Mouse (Mus musculus): ENCODE measurements around the gene Cd3d.
"Not testable (repeated sequence)": the region's sequence is repeated elsewhere in the genome, so short reads cannot be mapped to it uniquely, and the experiment has no call there.

The Cd3d gene

DNA sequence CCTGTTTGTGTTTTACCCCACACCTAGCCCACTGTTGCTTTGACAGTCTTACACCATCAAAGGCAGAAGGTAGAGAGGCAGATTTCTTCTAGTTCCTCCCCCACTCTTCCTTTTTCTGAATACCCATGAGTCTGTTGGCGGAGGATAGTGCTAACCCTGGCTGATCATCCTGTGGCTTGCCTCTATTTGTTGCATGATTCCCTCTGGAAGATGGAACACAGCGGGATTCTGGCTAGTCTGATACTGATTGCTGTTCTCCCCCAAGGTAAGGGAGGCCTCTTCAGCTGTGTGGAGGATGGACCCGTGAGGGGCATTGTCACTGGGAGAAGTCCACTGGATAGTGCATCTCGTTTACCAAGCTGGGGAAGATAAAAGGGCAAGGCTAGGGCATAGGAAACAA is at the start of gene Cd3d:
TSS of gene Cd3d (plus strand) at position 111 of the 400 bp plus-strand sequence.
- DNase-seq (ENCODE audit: low spot score), result no peak

DNA sequence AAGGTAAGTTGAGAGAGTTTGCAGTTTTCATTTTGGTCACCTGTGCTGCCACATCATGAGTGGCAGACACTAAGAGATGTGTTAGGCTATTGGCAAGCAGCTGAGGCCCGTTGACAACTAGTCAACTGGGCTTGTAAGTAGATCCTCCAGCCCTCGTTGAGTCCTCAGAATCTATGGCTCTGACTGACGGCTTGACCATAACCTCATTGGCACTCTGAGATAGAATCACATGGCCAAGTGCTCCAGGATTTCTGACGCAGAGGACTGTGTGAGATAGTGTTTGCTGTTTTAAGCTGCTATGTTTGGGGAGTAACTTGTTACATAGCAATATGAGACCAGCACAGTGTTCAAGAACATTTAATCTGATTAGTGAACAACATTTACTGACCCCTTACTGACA is 39.8 kb upstream of the Cd3d start:
- DNase-seq (ENCODE audit: low spot score), result no peak

GRCm38 (mm10) chr9:44942421-44942820 is 39.2 kb upstream of the Cd3d start:
- DNase-seq (ENCODE audit: low spot score), result no peak

DNA sequence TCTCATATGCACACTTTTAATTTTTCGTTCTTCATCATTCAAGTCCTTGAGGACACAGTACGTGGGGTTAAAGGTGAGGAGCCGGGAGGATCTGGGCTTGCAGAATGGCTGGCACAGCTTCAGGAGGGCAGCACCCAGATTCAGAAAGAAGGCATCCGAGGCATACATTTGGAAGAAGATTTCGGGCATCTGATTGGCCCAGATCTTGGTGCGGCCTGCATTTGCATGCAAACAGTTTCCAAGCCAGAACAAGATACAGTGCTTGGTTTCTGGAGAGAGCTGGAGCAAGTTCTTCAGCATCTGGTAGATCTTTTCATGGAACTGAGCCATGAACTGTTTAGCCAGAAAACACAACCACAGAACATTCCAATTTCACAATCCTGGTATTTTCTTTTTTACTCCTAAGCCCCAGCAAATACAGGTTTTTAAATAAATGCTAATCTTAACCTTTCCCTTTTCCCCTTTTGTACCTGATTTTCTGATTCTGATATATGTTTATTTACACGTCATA is 35.3 kb upstream of the Cd3d start:
- no peak for DNase-seq (ENCODE audit: low spot score)

GRCm38 (mm10) chr9:44947836-44948235 is 33.8 kb upstream of the Cd3d start:
- no peak for DNase-seq (ENCODE audit: low spot score)

- DNase-seq (ENCODE audit: low spot score), result no peak
These were observed 27.2 kb upstream of the Cd3d start for GRCm38 (mm10) chr9:44954432-44954831.

DNA sequence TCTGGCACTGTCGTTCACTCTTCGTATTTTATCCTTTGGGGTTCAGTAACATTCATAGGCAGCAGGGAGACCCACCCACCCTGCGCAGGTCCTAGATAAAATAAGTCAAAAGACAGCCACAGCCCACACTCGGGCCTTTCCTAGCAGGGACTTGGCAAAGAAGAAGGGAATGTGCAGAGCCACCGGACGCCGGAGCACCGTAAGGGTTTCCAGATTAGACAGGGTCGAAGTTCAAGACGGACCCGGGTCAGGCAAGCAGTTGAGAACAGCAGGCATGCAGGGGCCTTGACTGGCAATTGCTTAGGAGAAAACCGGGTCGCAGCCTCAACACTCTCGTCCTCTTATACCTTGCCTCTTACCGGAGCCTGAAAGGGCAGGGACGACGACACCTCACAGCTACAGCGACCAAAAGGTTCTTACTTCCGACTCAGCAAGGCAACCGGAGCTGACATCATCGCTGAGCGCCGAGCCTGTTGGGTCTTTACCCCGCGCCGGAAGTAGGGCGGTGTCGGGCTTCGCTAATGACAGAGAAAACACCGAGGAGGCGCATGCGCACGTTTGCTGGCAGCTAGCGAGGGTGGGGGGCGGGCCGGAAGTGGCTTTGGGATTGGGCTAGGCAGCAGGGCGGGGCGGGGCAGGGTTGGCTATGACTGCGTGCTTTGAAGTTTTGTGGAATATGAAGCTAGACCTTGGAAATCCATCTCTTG is 16.3 kb upstream of the Cd3d start, which contains the start of gene Ube4a:
TSS of gene Ube4a (minus strand) at position 475 of the 707 bp plus-strand sequence.
- DNase-seq (ENCODE audit: low spot score), result peak; percentile 99

DNA sequence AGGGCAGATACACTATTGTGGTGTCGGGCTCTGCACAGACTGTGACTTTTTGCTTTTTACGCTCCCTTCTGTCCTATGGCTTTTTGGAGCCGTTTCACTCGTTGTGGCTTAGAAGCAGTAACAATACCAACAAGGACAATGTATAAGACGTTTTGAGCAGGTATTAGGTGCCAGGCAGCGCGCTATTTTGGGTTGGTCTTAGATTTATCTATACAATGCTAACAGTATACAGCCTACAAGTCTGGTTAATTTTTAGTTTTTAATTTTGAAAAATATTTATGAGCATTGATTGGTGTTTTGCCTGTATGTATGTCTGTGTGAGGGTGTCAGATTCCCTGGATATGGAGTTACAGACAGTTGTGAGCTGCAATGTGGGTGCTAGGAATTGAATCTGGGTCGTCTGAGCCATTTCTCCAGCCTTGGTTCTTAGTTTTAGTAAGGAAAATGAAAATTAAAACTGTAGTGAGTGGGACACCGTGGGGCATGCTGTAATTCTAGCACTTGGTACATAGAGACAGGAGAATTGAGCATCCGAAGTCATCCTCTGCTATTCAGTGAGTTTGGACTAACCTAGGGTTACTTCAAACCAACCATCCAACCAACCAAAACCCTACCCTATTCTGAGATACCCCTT is 15.6 kb upstream of the Cd3d start:
- DNase-seq (ENCODE audit: low spot score), result no peak

DNA sequence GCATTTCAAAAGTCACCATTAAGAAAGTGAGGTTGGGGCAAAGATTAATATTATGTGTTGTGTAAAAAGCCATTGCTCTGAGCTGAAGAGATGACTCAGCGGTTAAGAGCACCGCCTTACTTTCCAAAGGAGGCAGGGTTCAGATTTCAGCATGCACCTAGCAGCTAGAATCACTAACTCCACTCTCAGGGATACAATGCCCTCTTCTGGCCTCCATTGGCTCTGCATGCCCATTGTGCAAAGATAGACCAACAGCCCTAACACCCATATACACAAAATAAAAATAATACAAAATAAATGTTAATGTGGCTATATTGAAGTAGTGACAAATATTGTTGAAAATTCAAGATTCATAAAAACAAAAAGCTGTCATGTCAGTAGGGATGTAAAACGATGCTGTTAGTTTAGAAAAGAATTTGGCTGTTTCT is 14.8 kb upstream of the Cd3d start:
- peak; percentile 31 for DNase-seq (ENCODE audit: low spot score)

DNA sequence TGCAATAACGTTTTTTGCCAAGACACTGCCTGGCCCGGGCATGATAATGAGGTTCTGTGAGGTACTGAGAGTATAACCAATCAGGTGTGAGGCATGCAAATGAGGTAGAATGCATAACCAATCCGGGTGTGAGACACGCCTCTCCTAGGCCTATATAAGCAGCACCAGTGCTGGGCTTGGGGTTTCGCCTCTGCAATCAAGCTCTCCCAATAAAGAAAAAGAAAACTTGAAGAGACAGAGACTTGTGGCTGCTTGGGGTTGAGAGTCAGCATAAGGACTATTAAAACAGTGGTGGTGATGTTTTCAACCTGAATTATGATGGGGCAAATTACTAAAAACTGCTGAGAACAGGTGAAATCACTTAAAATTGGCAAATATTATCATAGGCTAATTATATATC is 13.8 kb upstream of the Cd3d start:
- not testable (repeated sequence) for DNase-seq (ENCODE audit: low spot score)

GRCm38 (mm10) chr9:44969450-44969849 is 12.1 kb upstream of the Cd3d start:
- no peak for DNase-seq (ENCODE audit: low spot score)

DNA sequence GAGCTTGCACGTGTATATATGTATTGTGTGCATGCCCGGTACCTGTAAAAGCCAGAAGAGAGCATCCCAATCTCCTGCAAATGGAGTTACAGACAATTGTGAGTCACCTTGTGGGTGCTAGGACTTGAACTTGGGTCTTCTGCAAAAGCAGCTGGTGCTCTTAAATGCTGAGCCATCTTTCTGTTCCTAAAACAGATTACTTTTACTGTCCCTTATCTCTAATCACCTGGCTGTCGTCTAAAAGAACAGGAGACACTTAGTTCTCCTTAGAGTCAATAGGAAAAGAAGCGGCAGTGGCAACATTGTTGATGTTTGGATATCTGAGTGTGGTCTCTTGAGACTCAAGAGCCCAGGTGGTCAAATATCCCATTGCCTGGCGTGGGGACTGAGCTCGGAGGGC is 3.8 kb upstream of the Cd3d start:
- DNase-seq (ENCODE audit: low spot score), result no peak

DNA sequence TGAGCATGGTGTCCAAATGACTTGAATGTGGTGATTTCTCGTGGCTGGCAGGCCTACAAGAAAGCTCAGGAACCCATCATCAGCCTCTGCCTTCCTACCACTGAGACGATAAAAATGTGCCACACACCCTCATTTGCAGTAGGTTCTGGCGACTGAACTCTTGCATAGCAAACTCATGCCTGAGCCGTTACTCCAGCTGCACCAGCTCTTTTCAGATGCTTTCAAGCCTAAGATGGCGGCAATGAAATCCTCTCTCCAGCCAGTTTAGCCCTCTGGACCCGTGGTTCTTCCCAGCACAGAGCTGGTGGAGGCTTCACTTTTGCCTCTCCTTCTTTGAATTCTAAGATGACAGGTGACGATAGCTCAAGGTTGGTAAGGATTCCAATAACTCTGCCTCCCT is 1.8 kb upstream of the Cd3d start:
- DNase-seq (ENCODE audit: low spot score), result no peak

DNA sequence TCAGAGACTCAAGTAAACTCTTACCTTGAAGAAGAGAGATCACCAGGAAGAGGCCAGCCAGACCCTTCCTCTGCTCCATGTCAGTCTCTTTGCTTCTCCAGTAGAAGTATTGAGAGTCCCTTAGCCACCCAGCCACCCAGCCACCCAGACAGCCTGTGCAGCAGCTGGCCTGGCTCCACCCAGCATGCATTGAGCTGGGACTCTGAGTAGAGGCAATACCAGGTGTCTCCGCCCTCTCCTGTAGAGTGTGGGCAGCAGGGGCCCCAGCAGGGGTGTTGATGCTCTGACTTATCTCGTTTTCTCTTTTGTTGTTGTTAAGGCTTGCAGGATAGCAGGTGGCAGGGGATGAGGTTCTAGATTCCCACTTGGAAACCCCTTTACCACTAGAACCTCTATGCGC is 1.3 kb upstream of the Cd3d start, which contains the start of gene Cd3g:
TSS of gene Cd3g (minus strand) at position 190 of the 400 bp plus-strand sequence.
- no peak for DNase-seq (ENCODE audit: low spot score)

GRCm38 (mm10) chr9:44981104-44981503 is 482 bp upstream of the Cd3d start:
- DNase-seq (ENCODE audit: low spot score), result no peak

DNA sequence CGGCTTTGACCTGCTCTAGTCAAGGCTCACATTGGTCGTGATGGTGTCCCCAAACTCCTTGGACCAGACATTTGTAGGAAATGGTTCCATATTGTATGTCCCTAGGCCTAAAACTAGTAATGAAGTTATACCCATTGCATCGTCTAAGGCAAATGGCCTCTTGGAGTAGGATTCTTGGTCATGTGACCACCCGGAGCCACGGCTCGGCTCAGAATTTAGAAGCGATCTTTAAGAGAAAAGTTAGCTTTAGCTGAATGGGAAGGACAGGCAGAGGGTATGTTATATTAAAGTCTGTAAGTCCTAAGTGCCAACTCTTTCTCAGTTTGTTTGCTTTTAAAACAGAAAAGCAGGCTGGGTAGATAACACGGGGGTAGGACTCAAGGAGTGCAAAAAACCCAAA is 495 bp downstream of the Cd3d start:
- no peak for DNase-seq (ENCODE audit: low spot score)

- DNase-seq (ENCODE audit: low spot score), result no peak
These were observed 945 bp downstream of the Cd3d start for GRCm38 (mm10) chr9:44982531-44982930.

GRCm38 (mm10) chr9:44983001-44983400 is 1.4 kb downstream of the Cd3d start:
- no peak for DNase-seq (ENCODE audit: low spot score)

DNA sequence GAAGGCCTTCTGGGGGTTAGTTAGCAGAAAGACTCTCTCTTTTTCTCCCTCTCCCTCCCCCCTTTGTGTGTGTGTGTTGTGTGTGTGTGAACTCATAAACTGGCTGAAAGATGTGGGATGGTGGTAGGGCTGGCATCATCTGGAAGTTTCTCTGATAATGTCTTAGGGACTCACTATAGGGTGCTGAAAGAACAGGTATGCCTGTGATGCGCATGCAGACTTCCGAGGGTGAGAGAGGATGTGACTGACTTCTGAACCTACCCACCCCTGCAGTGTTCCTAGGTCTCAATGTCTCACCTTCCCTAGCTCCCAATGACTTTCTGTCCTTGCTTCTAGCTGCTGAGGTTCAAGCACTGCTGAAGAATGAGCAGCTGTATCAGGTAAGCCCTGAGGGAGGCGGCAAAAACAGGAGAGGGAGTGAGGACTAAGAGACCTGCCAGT is 4.2 kb downstream of the Cd3d start:
- DNase-seq (ENCODE audit: low spot score), result no peak

DNA sequence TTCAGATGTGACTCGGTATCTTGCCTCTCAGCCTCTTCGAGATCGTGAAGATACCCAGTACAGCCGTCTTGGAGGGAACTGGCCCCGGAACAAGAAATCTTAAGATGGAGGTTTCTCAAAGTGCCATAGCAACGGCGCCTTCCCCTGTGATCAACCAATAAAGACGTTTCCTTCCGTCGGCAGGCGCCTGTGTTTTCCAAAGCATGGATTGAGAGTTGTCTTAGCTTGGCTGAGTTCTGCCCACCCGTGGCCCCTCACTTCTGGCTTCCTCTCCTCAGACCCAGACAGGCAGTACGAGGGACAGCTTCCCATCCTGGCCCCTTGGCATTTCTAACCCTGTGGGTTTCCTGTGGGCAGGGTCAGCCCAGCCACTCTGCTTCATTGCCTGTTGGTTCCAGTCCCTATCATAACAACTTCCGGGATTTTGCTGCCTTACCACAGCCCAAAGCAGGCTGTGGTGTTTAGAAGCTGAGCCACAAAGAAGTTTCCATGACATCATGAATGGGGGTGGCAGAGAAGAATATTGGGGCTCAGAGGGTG is 4.7 kb downstream of the Cd3d start:
- no peak for DNase-seq (ENCODE audit: low spot score)

GRCm38 (mm10) chr9:44986976-44987375 is 5.4 kb downstream of the Cd3d start:
- no peak for DNase-seq (ENCODE audit: low spot score)

- no peak for DNase-seq (ENCODE audit: low spot score)
These were observed 10.2 kb downstream of the Cd3d start for GRCm38 (mm10) chr9:44991821-44992220.

- DNase-seq (ENCODE audit: low spot score), result no peak
These were observed 10.7 kb downstream of the Cd3d start for GRCm38 (mm10) chr9:44992271-44992670.
